ENCODE assay signal across 8 mouse cellular contexts in genomic region chr9:102721406-102721978, GRCm38 (mm10). TPM values are rescaled to one million over a fixed set of nuclear protein-coding genes. Genes with fewer than 3 reads are reported as not detected.
DNase-seq lines count a peak whose midpoint lies in the region; ATAC-seq and TF ChIP-seq lines count a peak whose summit lies in the region.

No protein-coding gene starts in this region.

- peak overlapping the region; percentile 90 for H3K4me2 ChIP-seq in forebrain, embryonic 12.5 days
- H3K4me2 ChIP-seq in neural tube, embryonic 12.5 days (replicated peaks) = peak overlapping the region; percentile 93

- H3K27ac ChIP-seq in left cerebral cortex, adult 2 months = no peak overlapping the region; the same call in 1 of the 2 replicates
- peak overlapping the region; percentile 86; the same call in 1 of the 2 replicates for H3K27ac ChIP-seq in forebrain, embryonic 12.5 days
- 0 out of 2 replicates have a peak overlapping the region, but pooled peaks have one; percentile 20 for H3K27ac ChIP-seq in neural tube, embryonic 12.5 days

- peak overlapping the region; percentile 75; the same call in 1 of the 2 replicates for H3K4me3 ChIP-seq in left cerebral cortex, adult 2 months
- H3K4me3 ChIP-seq in forebrain, embryonic 12.5 days (replicated peaks) = peak overlapping the region; percentile 85
- H3K4me3 ChIP-seq in neural tube, embryonic 12.5 days = peak overlapping the region; percentile 93

- ATAC-seq in forebrain, embryonic 12.5 days (ENCODE audit: low FRiP score) = no peak
- no peak for ATAC-seq in neural tube, embryonic 12.5 days (ENCODE audit: low FRiP score, low read depth)

- intact Hi-C loops in left cerebral cortex, adult 2 months (cut with DNase I) = no loop called here

- 40% methylated on average over 3 of the region's 3 CpGs for WGBS in forebrain, embryonic 12.5 days
- WGBS in neural tube, embryonic 12.5 days = 51% methylated on average over 3 of the region's 3 CpGs

- H3K9ac ChIP-seq in forebrain, embryonic 12.5 days = peak overlapping the region; percentile 94
- H3K9ac ChIP-seq in neural tube, embryonic 12.5 days = peak overlapping the region; percentile 97

- no peaks in the 10 kb centered on the region for H3K9me3 ChIP-seq in forebrain, embryonic 12.5 days
- H3K9me3 ChIP-seq in neural tube, embryonic 12.5 days = no peaks in the 10 kb centered on the region

- DNase-seq in left cerebral cortex, adult 2 months (ENCODE audit: extremely low spot score in 1 of 2, low spot score in 2 of 2) = no peak
- DNase-seq in left cerebral cortex, adult 8-10 months (ENCODE audit: low spot score in 2 of 2) = no peak
- peak; percentile 52 for DNase-seq in kidney, postnatal 10 days
- DNase-seq in urinary bladder, postnatal 36 days (ENCODE audit: low spot score in 2 of 2) = no peak
- no peak for DNase-seq in spleen, adult 12 weeks (ENCODE audit: low spot score)
- DNase-seq in layer of hippocampus, adult 11-12 months (ENCODE audit: low spot score) = no peak

- peaks cover 82% of the 10 kb centered on the region for H3K4me1 ChIP-seq in forebrain, embryonic 12.5 days
- H3K4me1 ChIP-seq in neural tube, embryonic 12.5 days = peaks cover 75% of the 10 kb centered on the region

- TF ChIP-seq CTCF in left cerebral cortex, adult 2 months (IDR thresholded peaks at IDR 0.05) = no peak

- no peaks in the 10 kb centered on the region for H3K27me3 ChIP-seq in forebrain, embryonic 12.5 days
- no peaks in the 10 kb centered on the region for H3K27me3 ChIP-seq in neural tube, embryonic 12.5 days (replicated peaks)

- H3K36me3 ChIP-seq in forebrain, embryonic 12.5 days (replicated peaks) = peaks cover 67% of the 10 kb centered on the region
- H3K36me3 ChIP-seq in neural tube, embryonic 12.5 days = peaks cover 66% of the 10 kb centered on the region

RNA-seq across cellular contexts. Expression of gene Amotl2, which starts 5.0 kb away (rescaled TPM):
- 10 to 100 TPM; 21.3 to 22.4 TPM for total RNA-seq in left cerebral cortex, adult 2 months (2021)
- 10 to 100 TPM; 16.5 to 25.1 (median 18.6) TPM for total RNA-seq in left cerebral cortex, adult 8-10 months (2022)
- polyA plus RNA-seq in forebrain, embryonic 12.5 days (2016; fragmentation: Nextera tagmentation; extraction: Ambion mirVana) = 82.4 TPM in 2 replicates
- polyA plus RNA-seq in neural tube, embryonic 12.5 days (2016; fragmentation: Nextera tagmentation; extraction: Ambion mirVana) = 115 and 129 TPM in 2 replicates
